Mouse (Mus musculus): ENCODE measurements around the gene Actr3.

Gene Actr3

DNA sequence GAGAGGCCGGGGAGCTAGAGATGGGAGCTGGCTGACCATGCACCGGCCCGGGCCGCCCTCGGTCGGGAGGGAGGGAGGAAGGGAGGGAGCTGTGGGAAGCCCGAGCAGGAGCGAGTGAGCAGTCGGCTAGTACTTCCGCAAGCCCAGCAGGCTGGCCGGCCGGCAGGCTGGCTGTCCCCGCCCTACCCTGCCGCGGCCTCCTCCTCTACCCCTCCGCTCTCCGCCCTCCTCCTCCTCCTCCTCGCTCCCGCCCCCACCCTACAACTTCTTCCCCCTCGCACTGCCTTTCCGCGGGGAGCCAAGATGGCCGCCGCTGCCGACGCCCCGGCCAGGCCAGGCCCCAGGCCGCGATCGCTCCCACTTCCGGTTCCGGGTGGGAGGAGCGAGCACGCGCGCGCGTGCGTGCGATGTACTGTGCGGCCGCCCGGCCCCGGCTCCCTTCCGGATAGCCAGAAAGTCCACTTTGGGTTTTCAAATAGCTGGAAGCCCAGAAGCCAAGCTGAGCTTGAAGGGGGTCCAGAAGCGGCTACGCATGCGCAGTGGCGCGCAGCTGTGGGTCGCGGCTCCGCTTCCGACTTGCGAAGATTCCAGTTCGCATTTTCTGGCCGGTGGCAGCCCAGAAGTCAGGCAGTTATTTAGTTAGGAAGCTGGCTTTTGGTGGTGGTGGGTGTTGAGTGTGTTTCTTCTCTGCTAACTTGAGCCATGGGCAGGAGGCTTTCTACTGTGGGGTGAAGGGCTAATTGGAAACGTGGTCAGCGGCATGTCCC is at the start of gene Actr3:
Gene Actr3, minus strand, starts transcription at position 359 of the 767 bp plus-strand sequence.
- DNase-seq (ENCODE audit: low spot score), result peak; percentile 100

DNA sequence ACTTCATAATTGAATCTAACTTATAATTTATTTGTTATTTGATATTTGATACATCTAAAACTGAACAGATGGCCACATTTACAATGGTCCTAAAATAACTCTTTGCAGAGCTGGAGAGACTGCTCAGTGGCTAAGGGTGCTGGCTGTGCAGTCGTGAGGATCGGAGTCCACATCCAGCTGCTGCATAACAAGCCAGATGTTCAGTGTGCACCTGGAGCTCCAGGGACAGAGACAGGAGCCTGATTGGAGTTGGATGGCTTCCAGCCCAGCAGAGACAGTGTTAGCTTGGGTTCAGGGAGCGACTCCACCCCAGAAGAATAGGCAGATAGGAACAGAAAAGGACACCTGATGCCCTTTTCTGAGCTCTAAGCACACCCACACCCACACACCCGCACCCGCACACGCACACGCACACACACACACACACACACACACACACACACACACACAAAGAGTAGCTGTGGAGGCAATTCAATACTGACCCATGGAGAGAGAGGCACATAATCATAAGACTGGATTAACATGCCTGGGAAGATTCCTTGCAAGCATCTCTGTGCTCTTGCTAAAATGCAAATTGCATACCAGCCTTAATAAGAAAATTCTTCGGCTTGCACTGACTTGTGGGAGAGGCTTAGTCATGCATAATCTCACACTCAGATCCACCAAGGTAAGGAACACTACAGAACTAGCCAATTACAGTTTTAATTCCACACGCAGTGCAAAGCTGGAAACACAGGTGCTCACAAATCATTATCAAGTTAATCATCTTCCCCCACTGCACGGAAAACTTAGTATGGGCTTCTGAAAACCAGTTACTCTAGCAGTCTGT is 47.1 kb upstream of the Actr3 start:
- no peak for DNase-seq (ENCODE audit: low spot score)

DNA sequence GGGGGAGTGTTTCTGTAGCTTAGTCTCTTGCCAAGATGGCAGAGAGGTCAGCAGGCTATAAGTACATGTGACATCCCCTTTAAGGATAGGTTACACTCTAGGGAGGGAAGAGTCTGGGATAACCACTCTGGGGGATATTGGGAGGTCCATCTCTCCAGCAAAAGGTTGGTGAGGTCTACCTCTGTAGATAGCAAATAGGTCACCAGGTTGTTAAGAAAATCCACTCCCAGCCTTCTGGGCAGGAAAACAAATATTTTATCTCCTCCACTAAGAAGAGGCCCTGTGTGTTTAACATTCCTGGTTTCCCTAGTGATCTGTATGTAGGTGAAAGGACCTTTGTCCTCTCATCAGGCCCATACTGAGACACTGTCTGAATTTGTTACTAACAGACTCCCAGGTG is 46.3 kb upstream of the Actr3 start:
- DNase-seq (ENCODE audit: low spot score), result no peak

DNA sequence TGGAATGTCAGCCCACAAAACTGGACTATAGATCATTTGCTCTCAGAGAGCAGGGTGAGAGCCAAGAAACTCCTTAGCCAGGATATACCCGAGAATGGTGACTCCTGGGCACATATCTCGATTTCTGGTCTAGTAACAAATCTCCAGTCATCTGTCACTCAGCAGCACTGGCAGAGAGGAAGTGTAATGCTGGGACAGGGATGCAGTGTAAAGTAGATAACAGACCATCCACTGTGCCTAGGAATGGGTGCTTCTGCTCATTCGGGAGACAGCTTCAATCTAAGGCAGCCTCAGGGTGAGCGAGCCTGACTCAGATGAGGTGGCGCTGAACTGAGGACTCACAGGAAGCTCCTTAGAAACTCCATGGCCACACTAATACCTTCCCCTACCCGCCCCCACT is 43.1 kb upstream of the Actr3 start:
- no peak for DNase-seq (ENCODE audit: low spot score)

DNA sequence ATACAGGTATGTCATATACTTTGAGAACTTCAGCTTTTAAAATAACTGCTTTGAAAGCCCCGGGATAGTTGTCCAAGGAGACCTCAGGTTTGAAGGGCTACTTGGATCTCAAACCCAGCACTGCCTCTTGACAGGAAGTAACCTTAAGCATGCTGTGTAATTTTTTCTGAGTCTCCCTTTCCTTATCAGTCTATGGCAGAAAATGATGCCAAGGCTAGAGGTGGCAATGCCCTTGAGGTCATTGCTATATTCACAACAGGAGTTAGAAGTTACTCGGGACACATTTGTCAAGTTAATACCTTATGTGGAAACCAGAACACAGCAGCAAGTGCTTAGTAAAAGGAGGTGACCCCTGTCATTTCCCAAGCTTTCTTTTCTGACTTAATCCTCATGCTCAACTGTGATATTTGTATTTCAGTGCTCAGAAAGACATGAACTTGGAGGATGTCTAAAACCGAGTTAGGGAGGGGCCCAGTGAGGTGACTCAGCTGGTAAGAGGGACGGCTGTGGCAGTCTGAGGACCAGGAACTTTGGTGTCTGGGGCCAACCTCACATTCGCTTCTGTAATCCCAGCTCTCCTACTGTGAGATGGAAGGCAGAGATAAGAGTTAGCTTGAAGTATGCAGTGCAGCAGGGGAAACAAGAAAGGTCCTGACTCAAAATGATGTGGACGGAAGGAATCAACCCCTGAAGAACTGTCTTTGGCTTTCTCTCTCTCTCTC is 40.6 kb upstream of the Actr3 start:
- no peak for DNase-seq (ENCODE audit: low spot score)

DNA sequence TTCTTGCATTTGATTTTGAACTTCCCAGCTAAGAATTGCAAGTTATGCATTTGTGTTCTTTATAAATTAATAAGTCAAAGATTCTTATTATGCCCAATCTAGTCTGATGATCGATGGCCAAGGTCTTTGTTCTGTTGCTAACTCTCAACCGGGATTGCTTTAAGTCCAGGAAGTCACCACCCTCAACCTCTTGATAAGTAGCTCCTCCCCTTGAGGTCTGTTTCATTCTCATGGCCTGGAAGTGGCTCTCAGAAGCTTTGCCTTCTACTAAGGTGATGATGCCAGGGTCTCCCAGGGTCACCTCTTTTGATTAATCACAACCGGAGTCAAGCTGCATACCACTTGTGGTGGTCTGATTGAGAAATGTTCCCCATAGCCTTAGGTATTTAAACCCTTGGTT is 38.3 kb upstream of the Actr3 start:
- no peak for DNase-seq (ENCODE audit: low spot score)

DNA sequence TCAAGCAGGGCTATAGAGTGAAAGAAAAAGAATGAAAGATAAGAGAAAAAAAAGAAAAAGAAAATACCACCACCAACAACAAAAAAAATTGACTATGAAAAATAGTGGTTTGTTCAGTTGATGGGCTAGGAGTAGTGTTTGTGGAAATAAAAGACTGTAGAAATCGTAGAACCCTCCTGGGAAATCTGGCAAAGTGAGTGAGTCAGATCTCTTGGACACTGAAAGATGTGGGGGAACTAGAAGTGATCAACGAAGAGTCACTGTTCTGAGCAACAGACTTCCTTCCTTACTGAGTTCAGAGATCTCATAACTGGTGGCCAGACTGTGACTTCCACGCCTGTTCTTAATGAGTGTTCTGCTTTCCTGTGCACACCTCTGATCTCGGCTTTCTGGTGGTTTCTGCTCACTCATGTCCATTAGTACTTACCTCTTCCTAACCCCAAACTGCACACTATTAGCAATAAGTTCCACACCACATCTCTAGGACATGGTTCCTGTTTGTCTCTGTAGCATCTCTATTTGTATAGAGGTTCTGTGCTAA is 37.7 kb upstream of the Actr3 start:
- DNase-seq (ENCODE audit: low spot score), result no peak

DNA sequence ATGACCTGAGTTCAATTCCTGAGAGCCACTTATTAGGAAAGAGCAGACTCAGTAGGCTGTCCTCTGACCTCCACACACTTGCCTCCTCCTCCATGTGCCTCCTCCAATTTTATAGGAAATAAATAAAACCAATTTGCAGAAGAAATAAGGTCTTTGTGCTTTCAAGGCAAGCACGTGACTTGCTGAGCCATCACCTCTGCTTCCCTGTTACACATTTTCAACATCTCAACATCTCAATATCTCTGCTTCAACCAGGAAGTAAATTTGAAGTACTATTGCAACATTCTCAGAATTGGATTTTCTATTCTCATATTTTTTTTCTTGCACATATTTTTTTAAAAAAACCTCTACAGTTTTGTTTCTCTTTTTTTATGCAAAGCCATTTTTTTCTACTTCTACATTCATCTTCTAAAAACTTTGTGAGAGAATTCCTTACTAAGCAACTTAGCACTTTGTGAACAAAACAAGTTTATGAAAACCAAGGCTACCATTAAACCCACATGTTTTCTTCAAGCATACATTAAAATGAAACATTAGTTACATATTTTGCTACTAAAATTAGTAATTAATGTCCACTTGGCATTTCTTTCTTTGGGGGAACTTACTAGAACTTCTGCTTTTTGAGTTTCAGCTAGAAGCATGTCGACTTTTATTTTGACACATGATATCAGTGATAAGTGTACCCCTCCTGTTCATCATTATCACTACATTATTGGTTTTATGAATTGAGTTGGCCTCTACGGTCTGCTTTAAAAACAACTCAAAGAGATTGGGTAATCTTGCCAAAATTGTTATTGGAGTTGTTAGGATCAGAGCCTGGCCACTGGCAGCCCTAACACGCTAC is 35.5 kb upstream of the Actr3 start:
- no peak for DNase-seq (ENCODE audit: low spot score)

DNA sequence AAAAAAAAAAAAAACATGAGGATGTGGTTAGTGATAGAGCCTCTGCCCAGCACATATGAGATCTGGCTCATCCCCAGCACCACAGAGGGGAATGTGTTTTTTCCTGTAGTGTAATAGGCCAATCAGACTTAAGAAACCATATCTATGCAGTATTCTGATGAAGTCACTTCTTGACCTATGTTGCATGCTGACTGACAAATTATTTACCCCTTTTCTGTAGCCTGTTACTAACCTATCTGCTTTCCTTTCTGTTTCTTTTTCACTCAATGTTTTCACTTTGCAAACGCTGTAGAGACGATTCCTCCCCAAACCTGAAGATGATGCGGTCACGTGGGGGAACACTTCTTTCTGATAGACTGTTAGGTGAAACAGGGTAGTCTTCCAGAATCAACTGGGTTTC is 32.4 kb upstream of the Actr3 start:
- no peak for DNase-seq (ENCODE audit: low spot score)

DNA sequence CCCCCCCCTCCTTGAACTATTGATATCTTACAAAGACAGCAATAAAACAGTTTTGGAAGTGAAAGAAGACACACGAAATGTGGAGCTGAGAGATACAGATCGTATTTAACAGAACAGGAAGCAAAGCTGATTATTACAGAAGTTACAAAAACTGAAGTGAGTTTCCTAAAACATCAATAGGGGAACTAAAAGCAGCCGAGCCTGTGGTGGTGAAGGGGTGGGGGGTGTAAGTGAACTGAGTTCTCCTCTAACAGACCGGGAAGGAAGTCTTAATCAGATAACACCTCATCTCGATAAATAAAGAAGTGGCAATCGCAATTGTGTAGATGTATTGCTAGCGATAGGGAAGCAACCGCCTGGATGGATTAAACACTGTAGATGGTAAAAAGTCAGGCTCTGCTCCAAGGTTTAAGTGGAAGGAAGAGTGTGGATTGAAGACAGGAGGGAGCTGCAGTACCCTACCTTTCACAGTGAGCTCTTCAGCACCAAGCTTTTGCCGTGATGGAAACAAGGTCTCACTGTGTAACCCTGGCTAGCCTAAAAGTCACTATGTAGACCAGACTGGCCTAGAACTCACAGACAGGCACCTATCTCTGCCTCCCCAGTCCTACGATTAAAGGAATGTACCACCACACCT is 31.2 kb upstream of the Actr3 start:
- DNase-seq (ENCODE audit: low spot score), result no peak

DNA sequence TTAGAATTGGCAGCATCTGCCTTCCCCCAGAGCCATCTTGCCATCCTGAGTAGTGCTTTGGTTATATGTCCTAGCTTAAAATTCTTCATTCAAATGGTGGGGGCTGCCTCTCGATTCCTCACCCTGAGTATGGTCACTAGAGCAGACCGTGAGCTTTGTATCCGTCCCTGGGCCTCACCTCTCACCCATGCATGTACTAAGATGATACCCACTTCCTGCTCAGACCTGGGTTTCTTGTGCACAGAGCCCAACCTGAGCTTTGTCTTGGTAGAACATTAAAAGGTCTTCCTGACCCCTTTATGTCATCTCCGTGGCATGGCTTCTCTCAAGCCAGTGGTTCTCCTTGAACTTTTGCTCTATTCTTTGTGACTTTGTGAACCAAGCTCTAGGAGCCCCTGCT is 28.5 kb upstream of the Actr3 start:
- no peak for DNase-seq (ENCODE audit: low spot score)

DNA sequence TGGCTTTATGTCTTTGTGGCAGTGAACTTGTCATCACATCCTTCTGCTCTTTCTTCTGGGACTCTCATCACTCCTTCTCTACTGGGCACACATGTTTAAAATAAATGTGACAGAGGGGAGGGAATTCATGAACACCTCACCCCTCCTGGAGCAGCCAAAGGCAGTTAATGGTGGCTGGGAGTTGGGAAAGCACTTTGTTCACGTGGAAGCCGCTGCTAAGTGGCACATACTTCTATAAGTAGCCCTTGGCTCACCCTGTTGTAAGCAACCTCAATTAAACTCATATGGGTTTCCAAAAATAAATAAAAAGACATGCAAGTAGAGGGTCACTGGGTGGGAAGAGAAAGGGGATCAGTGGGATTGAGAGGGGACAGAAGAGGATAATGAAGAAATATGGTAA is 27.8 kb upstream of the Actr3 start:
- DNase-seq (ENCODE audit: low spot score), result no peak

DNA sequence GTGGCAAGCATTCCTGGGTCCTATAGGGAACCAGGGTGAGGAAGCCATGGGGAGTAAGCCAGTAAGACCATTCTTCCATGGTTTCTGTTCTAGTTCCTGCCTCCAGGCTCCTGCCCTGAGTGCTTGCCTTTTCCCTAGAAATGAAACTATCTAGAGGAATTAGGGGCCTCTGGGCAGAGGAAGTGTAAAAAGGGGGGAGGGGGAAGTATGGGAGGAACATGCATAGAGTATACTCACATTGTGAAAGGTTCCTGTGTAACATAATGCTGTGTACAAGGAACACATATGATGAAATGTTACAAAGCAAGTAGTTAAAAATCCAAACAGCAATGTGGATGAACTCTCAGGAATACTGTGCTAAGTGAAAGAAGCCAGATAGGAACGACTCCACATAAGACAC is 27.4 kb upstream of the Actr3 start:
- no peak for DNase-seq (ENCODE audit: low spot score)

DNA sequence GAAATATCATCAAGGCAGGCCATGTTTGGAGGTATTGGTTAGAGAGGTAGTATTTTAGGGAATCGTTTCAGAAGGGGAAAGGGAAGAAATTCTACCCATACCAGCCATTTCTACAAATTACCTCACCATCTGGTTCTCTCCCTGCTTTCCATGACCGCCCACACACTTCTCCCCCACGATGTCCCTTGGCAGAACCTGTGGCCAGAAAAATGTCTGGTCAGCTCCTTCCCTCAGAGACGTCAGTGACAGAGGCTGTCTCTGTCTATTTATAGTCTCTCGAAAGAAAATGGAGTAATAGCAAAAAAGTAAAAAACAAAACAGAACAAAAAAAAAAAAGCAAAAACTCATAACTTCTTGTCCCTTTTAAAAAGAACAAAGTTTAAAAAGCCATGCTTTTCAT is 23.0 kb upstream of the Actr3 start:
- no peak for DNase-seq (ENCODE audit: low spot score)

DNA sequence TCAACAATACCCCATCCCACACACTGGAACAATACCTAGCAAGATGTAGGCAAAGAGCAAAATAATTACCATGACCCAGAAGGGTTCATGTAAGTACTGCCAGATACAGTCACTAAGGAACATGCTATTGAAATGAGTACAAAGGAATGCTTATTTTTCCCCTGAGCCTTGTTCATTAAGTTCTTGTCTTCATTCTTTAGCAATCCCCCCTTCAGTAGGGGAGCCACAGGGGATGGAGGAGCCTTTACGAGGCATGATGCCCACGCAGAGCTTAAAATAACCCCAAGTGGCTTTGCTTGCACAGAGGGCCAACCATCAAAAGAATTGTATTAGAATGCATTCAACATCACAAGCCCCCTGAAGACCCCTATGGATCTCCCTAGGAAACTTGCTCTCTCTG is 19.6 kb upstream of the Actr3 start:
- DNase-seq (ENCODE audit: low spot score), result no peak

DNA sequence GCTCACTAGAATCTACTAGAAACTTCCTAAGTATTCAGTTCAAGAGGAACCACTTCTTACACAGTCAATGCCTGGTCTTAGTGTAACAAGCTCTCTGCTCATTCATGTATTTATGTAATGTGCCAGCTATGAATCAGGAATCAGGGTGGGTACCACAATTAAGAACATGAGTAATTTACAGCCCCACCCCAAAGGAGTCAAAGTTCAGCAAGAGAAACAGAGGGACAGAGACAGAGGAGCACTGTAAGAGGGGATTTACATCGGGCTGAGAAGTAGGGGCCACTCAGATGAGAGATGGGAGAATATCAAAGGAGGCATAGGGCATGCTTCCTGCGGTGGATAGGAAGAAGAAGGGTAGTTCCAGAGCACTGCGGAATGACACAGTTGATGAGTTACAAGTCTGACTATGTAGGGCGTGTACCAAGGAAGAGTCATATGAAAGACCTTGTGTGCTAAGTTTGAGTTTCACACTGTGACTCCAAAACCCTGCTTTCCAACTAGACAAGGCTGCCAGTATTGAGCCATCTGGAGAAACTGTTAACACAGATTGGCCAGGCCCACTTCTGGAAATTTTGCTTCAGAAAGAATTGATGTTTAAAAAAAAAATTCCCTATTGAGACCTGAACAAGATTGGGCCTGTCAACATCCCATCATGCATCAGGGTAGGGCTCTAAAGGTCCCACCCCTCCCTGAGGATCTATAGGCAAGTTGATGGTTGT is 14.9 kb upstream of the Actr3 start:
- no peak for DNase-seq (ENCODE audit: low spot score)

DNA sequence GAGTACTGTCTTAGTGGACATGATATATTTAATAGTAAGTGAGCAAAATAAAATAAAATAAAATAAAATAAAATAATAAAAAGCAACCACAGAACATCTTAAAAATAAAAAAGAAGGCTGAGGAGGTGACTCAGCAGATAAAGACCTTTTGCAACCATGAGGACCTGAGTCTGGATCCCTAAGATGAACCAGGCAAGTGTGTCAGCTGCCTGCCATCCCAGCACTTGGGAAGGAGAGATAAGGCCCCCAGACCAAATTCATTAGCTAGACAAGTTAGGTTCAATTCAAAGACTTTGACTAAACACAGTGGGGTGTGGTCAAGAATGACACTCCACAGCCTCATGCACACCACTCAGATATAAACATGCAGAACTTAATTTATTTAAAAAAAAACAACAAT is 12.4 kb upstream of the Actr3 start:
- no peak for DNase-seq (ENCODE audit: low spot score)

DNA sequence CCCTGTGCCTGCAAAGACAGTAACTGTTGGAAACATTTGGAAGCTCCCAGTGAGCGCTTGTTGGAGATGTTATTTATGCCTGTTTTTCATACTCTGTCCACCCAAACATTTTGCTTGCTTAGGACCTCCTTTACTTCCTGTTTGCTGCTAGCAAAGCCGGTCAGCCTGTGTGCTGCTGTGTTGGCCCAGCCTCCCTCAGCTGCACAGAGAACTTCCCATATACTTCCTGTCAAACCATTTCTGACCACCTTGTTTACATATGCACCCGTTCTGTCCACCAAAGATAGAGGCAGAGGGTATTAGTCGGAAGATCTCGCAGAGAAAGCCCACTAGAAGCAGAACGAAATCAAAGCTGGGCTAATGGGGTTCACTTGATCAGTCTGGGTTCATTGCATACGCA is 6.2 kb upstream of the Actr3 start:
- no peak for DNase-seq (ENCODE audit: low spot score)

DNA sequence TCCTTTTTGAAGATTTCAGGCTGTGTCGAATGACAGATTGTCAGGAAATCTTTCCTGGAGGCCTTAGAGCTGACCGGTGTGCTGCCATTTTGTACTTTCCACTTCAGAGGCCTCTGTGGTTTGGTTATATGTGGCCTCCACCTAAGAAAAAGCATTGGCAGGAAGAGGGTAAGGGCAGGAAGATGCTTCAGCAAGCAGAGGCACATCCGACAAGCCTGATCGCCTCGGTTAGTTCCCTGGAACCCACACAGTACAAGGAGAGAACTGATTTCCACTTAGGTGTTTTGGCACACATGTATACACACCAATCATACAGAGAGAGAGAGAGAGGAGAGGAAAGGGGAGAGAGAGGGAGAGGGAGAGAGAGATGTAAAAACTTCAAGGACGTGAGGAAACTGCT is 5.7 kb upstream of the Actr3 start:
- no peak for DNase-seq (ENCODE audit: low spot score)

DNA sequence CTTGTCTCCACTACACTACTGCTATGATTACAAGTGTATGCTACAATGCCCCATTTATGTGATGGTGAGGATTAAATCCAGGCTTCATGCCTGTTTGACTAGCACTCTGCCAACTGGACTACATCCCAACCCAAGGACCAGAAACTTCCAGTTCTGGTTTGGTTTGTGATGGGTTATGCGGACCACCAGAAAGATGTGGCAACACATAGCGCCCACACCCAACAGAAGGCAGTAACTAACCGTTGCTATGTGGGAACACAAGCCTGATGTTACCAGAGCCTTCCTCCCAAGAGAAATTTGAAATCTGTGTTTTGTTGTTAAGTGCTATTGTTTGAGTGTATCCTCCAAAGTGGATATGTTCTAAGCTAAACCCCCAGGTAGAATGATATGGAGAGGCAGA is 4.0 kb upstream of the Actr3 start:
- no peak for DNase-seq (ENCODE audit: low spot score)

DNA sequence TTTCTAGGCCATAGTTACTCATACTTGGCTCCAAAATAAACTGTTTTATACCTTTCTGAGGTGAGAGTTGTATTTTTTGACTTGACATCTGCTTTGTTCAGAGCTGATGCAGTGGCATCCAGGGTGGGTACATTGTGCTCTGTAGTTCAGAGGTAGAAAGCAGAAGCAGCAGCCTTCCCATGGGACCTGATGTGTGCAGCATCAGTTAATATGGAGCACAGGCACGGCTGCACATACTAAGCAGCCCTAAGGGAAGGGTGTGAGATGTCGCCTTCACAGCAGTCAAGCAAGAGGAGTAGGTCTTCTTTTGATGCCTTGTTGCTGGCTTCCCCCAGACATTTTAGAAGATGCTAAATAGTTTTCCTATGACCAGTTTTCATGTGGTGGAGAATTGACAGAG is 3.3 kb upstream of the Actr3 start:
- no peak for DNase-seq (ENCODE audit: low spot score)
